Mouse (Mus musculus) inflammation-experienced regulatory T-cells, adult 6 months (primary cell): ENCODE data around the gene Kmt5a. TPM values are rescaled to one million over a fixed set of nuclear protein-coding genes. Genes with fewer than 3 reads are reported as not detected.
"Not testable (repeated sequence)": the region's sequence is repeated elsewhere in the genome, so short reads cannot be mapped to it uniquely, and the experiment has no call there.

Experiments
- ATAC-seq: one replicate; pipeline ENCODE4 v1.8.0; 2017
- polyA plus RNA-seq, 3 experiments: library from polyadenylated mRNA; unstranded; fragments of 100-300 nt; shearing (Covaris generic); gene quantifications; one replicate each; pipeline ENCODE4 v1.2.1; 2017

Kmt5a gene
- polyA plus RNA-seq, 3 experiments from 2014 or later = 19.3 to 33.6 (median 23.2) TPM

DNA sequence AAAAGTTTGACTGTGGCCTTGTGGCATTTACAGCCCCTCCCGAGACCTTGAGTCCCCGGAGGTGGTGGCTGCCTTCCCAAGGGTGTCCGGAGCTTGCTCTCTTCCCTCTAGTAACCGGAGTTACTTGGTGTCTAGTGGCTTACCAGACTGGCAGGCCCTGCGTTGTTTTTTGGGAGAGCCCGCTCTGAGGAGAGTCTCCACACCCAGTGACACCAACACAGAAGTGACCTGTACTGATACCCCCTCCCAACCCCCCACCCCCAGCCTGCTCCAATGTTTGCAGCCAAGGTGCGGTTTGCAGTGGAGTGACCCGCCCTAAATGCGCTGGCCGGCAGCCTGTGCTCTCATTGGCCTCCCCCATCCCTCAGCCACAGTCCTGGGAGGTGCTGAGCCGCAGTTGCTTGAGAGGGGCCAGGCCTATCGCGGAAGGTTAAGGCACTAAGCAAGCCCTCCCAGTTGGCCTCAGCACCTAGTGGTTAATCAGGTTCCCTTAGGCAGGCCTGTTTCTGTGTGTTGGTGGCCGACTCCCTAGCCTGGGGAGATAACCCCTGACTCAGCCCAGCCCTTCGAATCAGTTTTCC lies 6.7 kb downstream of the Kmt5a start:
- no peak for ATAC-seq

DNA sequence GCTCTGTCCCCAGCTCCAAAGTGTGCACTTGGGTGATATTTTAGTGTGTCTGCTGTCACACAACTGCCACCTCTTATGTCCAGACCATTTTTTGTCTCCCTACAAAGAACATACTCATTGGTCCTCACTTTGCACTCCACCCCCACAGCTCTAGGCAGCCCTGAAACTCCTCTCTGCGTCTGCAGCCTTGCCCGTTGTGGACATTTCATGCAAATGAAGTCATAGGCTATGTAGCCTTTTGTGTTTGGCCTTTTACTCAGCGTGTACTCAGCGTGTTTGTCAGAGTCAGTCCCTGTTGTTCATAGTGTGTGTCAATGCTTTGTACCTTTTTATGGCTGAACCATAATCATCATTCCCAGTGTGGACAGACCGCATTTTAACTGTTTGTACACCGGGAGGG lies 9.8 kb downstream of the Kmt5a start:
- ATAC-seq = no peak

DNA sequence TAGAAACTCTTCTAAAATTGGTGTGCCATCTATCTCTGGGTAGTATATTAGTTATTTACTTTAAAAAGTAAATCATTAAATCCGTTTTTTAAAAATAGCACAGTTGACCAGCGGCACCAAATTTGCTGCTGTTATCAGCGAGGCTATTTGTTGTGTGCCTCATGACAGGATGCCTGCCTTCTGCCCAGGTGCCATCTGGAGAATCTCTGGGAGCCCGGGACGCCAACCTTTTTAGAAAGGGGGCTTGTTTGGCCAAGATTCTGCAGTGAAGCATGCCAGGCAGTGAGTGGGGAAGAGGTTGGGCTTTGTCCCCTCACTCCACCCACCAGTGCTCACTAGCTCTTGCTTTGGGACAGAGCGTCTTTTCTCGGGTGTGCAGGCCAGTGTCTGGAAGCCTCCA lies 10.3 kb downstream of the Kmt5a start:
- no peak for ATAC-seq

DNA sequence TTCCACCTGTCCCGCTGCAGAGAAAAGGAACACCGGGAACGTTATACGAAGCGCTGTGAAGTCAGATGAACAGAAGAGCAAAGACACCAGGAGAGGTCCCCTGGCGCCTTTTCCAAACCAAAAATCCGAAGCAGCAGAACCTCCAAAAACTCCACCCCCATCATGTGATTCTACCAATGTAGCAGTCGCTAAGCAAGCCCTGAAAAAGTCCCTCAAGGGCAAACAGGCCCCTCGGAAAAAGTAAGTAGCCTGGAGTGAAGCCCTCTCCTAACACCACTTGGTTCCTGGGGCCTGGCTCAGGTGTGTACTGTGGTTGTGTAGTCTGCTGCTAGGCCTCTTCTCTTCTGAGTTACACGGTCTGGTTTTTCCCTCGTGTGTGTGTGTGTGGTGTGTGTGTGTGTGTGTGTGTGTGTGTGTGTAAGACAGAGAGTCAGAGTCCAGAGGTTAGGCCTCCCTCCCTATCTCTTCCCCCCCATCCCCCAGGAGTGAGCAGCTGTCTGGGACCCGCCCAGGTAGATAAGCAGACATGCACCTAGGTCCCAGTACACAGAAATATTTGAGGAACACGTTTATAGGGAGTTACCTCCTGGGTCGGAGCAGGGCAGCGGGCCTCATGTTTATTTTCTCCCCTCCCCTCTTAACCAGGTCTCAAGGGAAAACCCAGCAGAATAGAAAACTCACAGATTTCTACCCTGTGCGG lies 11.1 kb downstream of the Kmt5a start:
- no peak for ATAC-seq

DNA sequence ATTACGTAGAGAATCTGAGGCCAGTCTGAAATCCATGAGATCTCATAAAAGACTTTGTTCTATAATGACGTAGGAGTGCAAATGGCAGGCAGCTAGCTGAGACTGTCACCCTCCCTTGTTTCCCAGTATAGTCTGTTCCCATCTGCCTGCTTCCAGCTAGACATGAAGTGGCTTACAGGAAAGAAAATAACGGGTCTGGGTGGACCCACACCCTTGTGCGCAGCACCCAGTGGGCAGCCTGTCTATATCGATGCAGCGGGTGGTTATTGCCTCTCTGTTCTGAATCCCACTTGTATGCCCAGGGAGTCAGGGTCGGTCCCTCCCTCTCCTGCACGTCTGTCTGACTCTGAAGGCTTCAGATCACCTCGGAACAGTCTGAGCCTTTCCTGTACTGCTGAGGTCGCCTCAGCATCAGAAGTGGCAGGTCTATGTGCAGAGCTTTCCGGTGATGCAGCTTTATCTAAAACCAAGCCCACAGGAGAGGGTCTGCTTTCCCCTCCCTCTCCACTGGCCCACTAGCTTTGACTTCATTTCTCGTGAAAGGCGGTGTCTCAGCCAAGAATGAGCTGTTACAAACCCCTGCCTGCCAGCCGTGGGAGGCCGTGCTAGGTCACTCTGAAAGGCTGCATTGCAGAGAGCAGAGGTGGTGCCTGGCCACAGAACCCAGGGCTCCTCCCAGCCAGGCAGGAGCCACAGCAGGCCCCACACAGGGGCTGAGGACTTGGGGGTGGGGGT lies 12.9 kb downstream of the Kmt5a start:
- ATAC-seq = no peak

DNA sequence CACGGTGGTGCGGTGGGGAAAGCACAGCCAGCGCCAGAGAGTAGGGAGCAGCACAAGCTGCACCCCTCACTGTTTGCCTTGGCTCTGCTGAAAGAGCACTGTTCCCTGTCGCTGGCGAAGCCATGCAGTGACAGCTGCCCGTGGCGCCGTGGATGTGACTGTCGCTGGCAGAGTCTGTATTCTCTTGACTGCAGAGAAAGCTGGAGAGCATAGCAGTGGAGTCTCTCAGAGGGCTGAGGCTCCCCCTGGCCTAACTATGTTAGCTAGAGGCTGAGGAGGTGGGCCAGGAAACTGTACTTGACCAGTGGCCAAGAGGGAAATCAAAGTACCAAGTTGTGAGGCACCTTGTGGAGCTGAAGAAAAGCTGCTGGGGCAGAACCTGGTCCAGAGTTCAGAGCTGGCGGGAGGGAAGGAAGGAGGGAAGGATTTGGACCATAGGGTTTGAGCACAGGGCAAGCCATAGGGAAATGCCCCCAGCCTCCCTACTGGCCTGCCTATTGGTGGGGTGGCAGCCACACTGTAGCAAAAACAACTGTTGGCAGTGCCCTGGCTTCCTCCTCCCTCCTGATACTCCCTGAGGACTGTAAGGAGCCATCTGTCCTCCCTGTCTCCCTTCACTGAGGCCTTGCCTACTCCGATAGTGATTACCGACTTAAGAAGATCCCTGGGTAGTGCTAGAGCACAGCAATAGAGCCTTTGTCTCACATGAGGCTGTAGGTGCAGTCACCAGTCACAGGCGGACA lies 13.8 kb downstream of the Kmt5a start:
- ATAC-seq = no peak

DNA sequence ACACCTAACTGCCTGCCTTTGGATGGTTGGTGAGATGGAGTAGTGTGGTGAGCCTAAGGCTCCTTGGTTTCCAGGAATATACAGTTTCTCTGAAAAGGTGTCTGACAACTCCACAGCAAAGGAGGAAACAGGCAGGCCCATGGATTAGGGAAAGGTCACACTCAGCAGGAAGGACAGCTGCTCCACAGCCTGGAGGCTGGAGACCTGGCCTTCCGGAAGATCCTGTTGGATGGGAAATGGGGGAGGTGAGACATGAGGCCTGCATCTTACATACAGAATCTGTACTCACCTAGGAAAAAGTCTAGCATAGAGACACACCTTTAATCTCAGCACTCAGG lies 14.3 kb downstream of the Kmt5a start:
- no peak for ATAC-seq

DNA sequence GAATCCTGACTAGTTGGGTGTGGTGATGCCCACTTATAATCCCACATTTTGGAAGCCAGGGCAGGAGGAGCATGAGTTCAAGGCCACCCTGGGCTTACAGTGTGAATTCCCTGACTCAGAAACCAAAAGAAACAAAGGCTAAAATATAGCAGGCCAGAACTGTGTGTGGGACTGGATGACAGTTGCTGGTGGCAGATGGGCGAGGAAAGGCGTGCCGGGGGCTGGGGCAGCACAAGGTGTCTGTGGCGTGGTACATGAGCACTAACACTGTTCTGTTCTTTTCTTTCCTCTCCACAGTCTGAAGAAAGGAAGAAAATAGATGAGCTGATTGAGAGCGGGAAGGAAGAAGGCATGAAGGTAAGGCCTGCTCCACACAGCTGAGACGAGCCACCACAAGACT lies 17.0 kb downstream of the Kmt5a start:
- no peak for ATAC-seq

DNA sequence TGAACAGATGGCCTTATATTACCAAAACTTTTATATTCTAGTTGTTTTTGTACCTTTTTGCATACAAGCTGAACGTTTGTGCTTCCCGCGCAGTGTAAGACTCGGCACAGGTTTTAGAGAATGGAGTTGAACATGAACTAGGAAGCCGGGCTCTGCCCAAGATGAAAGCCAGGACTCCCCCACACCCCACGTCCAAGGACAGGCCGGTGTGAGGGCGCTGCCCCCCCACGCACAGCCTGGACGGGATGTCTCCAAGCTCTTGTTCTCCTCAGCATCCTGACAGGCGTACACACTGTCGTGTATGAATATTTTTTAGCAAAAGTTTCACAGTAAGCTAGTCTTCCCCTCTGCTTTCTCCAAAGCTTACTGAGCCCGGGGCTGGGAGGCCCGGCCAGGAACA lies 21.2 kb downstream of the Kmt5a start:
- ATAC-seq = not testable (repeated sequence)

DNA sequence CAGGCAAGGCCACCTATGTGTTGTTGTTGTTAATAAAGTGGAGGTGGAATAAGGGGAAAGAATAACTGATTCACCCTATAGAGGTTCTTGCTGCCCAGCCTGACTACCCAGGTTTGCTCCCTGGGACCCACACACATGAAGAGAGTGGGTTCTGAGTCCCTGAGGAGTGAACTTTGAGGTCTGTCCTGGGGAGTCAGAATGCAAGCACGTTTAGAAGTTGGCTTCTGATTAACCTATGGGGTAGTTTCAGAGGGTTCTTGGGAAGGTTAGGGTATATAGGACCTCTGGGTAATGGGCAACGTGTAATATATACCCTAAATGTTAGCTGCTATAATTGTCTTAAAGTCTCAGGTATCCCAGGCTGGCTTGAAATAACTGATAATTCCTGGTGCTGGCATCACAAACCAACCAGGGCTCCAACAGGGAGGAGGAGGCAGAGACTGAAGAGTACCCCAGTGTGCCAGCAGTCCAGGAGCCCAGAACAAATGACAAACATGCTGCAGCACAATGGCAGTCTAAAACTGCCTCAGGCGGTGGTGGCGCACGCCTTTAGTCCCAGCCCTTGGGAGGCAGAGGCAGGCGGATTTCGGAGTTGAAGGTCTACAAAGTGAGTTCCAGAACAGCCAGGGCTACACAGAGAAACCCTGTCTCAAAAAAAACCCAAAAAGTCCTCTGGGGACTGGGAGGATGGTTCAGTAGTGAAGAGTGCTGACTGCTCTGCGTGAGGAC lies 22.7 kb downstream of the Kmt5a start:
- ATAC-seq = no peak

DNA sequence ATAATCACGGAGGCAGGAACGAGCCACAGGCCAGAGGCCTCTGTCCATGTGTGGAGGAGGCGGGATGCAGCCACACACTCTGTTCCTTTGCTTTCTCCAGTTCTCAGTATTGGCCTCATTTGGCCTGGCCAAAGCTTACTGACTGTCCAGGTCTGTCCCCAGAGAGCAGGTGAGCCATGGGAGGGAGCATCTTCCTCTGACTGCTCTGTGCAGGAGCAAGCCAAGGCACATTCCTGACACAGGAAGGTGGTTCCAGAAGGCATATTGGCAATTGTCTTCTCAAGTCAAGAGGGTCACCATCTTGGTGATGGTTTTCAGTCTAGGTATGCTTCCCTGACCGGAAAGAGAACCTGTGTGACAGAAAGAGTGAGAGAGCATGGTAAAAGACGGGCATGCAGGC lies 23.7 kb downstream of the Kmt5a start:
- ATAC-seq = no peak

DNA sequence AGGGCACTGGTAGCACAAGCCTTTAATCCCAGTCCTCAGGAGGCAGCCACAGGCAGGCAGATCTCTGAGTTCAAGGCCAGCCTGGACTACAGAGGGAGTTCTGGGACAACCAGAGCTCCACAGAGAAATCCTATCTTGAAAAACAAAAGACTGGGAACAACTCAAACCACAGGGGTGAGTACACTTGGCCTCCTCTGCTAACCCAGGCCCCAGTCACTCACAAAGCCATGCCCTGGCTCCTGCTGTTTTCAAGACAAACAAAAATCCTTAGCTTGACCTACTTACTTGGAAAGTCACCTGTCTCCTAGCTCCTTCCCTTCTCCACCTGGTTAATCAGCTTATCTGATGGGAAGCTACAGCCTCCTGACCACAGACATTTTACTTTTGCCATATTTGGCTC lies 25.2 kb downstream of the Kmt5a start:
- ATAC-seq = no peak

DNA sequence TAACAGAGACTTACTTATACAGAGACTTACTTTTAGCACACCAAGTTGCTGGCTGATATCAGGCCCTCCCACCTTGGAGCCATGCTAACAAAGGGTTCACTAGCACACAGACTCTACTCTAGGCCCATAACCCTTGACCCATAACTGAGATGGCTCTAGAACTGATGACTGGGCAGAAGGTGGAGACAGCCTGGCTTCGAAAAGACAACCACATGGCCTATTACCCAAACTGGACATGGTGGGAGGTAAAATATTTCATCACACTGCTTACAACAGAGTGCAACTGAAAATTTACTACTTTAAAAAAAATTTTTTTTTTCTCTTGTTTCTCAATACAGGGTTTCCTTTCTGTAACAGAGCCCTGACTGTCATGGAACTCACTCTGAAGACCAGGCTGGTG lies 28.0 kb downstream of the Kmt5a start:
- no peak for ATAC-seq

DNA sequence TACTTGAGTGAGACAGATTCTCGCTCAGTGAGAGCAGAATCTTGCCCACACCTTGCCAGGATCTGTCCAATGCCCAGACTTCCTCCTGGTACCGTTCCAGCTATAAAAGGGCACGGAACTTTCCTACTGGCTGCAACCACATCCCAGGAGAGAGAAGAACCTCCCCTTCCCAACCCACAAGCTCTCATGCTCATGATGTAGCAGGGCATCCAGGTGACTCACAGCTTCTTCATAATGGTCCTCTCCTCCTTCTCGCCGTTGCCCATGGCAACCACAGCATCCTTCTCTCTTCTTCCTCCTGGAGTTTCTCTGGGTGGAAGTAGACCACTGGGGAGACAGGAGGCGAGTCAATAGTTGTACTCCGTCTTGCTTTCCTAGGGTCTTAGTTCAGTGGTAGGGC lies 28.6 kb downstream of the Kmt5a start:
- no peak for ATAC-seq

DNA sequence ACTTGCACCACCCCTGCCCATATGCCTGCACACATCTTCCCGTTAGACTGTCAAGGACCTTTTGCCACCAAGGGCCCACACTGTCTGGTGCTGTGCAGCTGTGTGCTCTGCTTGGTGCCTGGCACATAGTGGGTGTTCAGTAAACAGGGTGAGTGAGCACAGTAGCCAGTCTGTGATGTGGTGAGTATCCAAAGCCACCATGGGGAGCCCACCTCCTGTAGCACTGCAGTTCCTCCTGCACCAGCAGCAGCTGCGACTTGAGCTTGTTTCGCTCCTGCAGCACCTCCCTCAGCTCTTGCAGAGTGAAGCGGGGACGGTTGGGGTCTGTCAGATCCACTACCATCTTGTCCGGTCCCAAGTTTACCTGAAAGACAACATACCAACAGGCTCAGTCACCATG lies 29.8 kb downstream of the Kmt5a start:
- ATAC-seq = no peak

DNA sequence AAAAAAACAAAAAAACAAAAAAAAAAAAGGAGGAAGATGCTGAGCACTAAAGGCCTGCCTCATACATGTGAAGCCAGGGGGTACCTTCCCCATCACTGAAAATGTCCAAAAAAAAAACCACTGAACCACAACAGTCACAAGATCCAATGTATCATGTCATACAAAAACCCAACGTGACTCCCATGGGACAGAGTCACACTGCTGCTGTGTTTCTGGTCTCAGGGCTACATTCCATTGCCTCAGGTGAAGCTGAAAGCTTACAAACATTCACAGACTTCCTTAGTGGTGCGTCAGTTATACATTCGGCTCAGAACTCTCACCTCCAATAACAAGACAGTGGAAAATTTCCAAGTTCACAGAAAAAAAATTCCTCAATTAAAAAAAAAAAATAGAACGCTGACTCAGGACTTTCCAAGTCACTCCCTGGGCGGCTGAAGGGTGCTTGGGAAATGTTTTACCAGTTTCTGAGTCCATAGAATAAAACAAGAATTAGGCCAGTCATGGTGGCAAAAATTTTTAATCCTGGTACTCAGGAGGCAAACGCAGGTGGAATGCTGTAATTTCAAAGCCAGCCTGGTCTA lies 31.0 kb downstream of the Kmt5a start:
- ATAC-seq = no peak

DNA sequence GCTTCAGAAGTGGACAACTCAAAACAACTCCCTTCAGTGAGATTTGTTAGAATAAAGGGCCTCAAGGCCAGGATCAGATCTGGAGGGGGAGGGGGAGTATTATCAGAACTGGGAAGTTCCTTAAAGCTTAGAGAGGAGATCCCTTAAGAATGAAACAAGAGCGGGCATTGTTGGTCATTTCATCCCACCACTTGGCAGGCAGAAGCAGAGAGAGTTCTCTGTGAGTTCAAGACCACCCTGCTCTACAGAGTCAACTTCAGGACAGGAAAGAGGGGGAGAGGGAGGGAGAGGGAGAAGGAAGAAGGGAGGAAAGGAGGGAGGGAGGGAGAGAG lies 39.1 kb downstream of the Kmt5a start:
- ATAC-seq = no peak

DNA sequence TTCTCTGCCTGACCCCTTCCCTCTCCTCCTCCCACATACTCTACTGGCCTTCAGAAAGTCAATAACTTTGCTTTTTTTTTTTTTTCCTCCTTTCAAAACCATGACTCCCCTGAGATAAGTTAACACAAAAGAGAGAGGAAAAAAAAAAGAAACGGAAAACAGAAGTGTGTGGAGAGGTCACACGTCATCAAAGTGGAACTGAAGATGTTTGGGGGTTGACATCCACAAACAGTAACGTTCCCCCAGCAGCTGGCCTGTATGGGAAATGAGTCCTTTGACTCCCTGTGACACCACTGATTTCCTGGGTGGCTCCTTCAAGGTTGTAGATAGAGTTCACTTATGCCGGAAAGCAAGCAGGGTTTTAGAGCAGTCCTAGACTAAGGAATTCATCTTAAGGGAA lies 40.4 kb downstream of the Kmt5a start:
- no peak for ATAC-seq

DNA sequence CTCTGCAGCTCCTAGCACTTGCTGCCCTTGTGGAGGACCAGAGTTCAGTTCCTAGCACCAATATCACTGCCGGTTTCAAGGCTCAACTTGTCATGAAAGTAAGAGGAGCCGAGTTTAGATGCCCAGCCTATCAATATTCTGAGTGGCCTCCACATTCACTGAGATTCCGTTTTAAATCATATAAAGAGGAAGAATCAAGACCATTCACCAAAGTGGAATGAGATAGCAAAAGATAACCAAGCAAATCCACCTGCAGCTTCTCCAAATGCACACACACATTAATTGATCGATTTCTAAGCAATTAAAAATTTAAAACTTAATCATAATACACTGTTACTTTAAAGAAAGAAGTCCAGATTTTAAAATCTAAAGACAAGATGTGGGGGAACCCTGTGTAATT lies 42.0 kb downstream of the Kmt5a start:
- ATAC-seq = no peak

DNA sequence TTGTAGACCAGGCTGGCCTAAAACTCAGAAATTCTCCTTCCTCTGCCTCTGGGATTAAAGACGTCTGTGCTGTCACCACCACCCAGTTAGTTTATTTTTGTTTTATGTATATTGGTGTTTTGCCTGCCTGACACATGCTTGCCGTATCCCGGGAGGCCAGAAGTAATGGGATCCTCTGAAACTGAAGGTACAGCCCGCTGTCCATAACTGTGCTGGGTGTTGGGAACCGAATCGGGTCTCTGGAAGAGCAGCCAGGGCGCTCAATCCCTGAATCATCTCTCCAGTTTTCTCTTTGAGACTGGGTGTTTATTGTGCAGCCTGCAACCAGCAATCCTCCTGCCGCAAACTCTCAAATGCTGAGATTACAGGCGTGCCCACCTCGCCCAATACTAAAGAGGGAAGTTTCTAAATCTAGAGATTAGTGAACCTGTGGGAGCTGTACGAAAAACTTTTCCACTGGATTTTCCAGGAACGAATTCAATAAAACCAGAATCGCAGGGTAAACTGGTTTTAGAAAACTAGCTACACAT lies 42.8 kb downstream of the Kmt5a start:
- no peak for ATAC-seq

DNA sequence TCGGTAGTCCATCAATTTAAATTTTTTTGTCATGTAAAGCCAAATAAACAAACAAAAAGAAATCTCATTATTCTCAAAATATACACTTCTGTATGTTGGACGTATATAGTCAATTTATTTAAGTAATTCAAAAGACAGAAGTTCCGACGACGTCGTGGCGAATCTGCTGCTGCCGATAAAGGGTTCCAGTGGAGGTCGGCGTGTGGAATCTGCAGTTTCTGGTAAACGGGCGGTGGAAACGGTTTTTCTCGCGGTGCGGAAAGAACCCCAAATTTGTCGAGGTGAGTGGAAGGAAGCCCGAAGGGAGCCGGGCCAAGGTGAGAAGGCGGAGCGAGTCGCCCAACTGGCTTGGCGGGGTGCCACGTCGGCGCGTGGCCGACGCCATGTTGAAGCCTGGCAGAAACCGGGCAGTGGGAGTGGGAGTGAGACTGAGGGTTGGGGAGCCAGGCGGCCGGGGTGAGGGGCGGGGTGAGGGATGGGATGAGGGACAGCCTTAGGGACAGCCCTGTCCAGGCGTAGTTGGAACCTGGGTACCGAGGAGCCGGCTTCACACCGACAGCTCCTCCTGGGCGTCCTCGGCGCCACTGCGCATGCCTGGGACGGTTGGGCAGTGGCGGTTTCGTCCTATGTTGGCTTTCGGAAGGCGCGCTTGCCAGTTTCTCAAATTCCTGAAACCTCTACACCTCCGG lies 43.4 kb downstream of the Kmt5a start, which contains the start of gene Snrnp35:
Gene Snrnp35, plus strand, starts transcription at position 169 of the 689 bp plus-strand sequence.
- peak; percentile 74 for ATAC-seq
